Mouse (Mus musculus): ENCODE results near the gene Akr1c20.

DNA sequence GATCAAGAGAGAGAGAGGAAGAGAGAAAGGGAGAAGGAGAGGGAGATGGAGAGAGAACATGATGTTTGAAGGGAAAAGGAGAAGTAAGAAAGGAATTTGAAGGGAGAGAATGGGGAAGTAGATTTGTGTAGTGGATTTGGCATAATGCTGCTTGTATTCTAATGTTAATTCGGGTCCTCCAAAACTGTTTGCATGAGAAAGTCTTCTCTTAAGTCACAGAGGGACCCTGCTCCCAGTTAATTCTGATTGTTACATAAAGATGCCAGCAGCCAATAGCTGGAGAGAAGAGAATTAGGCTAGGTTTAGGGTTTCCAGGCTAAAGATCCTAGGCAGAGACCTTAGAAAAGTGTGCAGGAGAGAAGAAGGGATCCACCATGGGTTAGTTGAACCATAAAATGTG, 36.0 kb upstream of the Akr1c20 start:
- TF ChIP-seq POLR2A (IDR thresholded peaks at IDR 0.05; ENCODE audit: borderline replicate concordance, extremely low read depth, insufficient read depth, insufficient read length, poor library complexity, severe bottlenecking): no peak
- no peak for TF ChIP-seq CTCF (IDR thresholded peaks at IDR 0.05; ENCODE audit: borderline replicate concordance, extremely low read depth, insufficient read depth, insufficient read length)

Data from brain, embryonic 14.5 days (tissue).